Mouse (Mus musculus) heart, embryonic 14.5 days (tissue): ENCODE results near the gene Kcne1. TPM values are rescaled to one million over a fixed set of nuclear protein-coding genes. Genes with fewer than 3 reads are reported as not detected.

Source experiments
- ATAC-seq: fragments of 200-750 bp; cut with Nextera tagmentation; 2 replicates; pipeline ENCODE4 v1.8.0; 2017; ENCODE audit warnings: low read depth, moderate TSS enrichment; ENCODE audit not compliant: insufficient number of reproducible peaks, insufficient read depth, low FRiP score
- H3K27ac ChIP-seq, 2 experiments: fragments of 200-500 bp in 1 of 2; fragments of 300-500 bp in 1 of 2; sonication (generic) in 1 of 2; replicated peaks in 1 of 2; 2 replicates each; pipeline ENCODE4 v1.5.1; 2012 to 2014; ENCODE audit warnings: low read depth in 2 of 2, low read length in 2 of 2, control low read depth in 1 of 2, mild to moderate bottlenecking in 1 of 2, mixed read lengths in 1 of 2; ENCODE audit not compliant: control insufficient read depth in 1 of 2, insufficient read depth in 1 of 2
- H3K27me3 ChIP-seq: fragments of 300-500 bp; sonication (generic); 2 replicates; pipeline ENCODE4 v1.6.1; 2014; ENCODE audit warnings: mild to moderate bottlenecking, low read length, control low read depth; ENCODE audit not compliant: control insufficient read depth, insufficient read depth
- H3K36me3 ChIP-seq: fragments of 300-500 bp; sonication (generic); 2 replicates; pipeline ENCODE4 v1.6.1; 2014; ENCODE audit warnings: mild to moderate bottlenecking, control low read depth, low read length, mixed read lengths; ENCODE audit not compliant: control insufficient read depth, insufficient read depth
- H3K4me1 ChIP-seq, 2 experiments: fragments of 200-500 bp in 1 of 2; fragments of 300-500 bp in 1 of 2; sonication (generic) in 1 of 2; 2 replicates each; pipeline ENCODE4 v1.6.1; 2012 to 2014; ENCODE audit warnings: low read length in 2 of 2, control low read depth in 1 of 2, mixed read lengths in 1 of 2; ENCODE audit not compliant: control insufficient read depth in 2 of 2, insufficient read depth in 2 of 2
- H3K4me2 ChIP-seq: fragments of 300-500 bp; sonication (generic); 2 replicates; pipeline ENCODE4 v1.6.1; 2014; ENCODE audit warnings: mild to moderate bottlenecking, low read length
- H3K4me3 ChIP-seq, 2 experiments: fragments of 200-500 bp in 1 of 2; fragments of 300-500 bp in 1 of 2; sonication (generic) in 1 of 2; 2 replicates each; pipeline ENCODE4 v1.5.1; 2012 to 2014; ENCODE audit warnings: low read length in 2 of 2, mild to moderate bottlenecking in 2 of 2, control low read depth in 1 of 2, low read depth in 1 of 2, moderate library complexity in 1 of 2; ENCODE audit not compliant: control insufficient read depth in 1 of 2, insufficient read depth in 1 of 2
- H3K9ac ChIP-seq: fragments of 300-500 bp; sonication (generic); 2 replicates; pipeline ENCODE4 v1.6.1; 2014; ENCODE audit warnings: mild to moderate bottlenecking, low read length
- H3K9me3 ChIP-seq: fragments of 300-500 bp; sonication (generic); 2 replicates; pipeline ENCODE4 v1.6.1; 2016; ENCODE audit warnings: low read length, control low read depth; ENCODE audit not compliant: control insufficient read depth
- WGBS: fragments of 180-500 bp; shearing (Covaris S2); extraction: QIAGEN DNeasy Blood & Tissue Kit; methylation state at CpG from one replicate; pipeline ENCODE4 v1.1.7; 2014; 5-methylcytosine and 5-hydroxymethylcytosine counted together
- polyA plus RNA-seq: library from polyadenylated mRNA; unstranded; fragments of >200 nt; fragmentation: Nextera tagmentation; extraction: Ambion mirVana; gene quantifications from 2 replicates; pipeline ENCODE4 v1.2.1, GENCODE M21; 2014

Gene Kcne1
- polyA plus RNA-seq = 192 and 199 TPM in 2 replicates

- WGBS = 43% methylated on average over 9 of the region's 9 CpGs
- peak within 1 kb of the TSS; percentile 71 for H3K9ac ChIP-seq
- no peaks in the 10 kb centered on the region for H3K27me3 ChIP-seq
- H3K4me2 ChIP-seq = peak within 1 kb of the TSS; percentile 64
- ATAC-seq = no peak
- peaks cover 40 to 51% of the 10 kb centered on the region in 2 experiments for H3K4me1 ChIP-seq
- peak within 1 kb of the TSS in 1 of 2 experiments; percentile 69; a peak in 2 of 4 replicates for H3K27ac ChIP-seq
- no peaks in the 10 kb centered on the region for H3K9me3 ChIP-seq
- no peaks in the 10 kb centered on the region for H3K36me3 ChIP-seq
- peak within 1 kb of the TSS; percentile 38 to 44 for H3K4me3 ChIP-seq
Measured at GRCm38 (mm10) chr16:92359229-92359628, at the start of gene Kcne1. Gene Kcne1, minus strand, starts transcription at chr16:92359468.

DNA sequence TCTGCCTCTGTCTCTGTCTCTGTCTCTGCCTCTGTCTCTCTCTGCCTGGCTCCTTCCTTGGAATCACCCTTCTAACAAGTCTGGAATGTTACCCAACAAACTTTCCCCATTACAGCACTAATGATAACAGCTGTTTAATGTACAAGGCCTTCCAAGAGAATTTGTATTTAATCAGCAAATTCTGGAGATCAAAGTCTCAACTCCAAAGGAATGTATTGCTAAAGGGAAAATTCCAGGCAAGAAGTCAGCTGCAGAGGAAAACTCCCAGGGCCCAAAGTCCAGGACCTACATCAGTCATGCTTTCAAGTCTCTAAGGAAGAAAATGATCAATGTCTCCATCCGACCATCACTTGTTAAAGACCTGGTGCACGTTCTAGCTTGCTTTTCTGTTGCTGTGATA lies 48.6 kb upstream of the Kcne1 start:
- Histone ChIP-seq H3K4me1 (peaks cover 20 to 34% of the 10 kb centered on the region in 2 experiments), H3K4me3 (no peak overlapping the region), H3K9ac (no peak overlapping the region), H3K36me3 (no peaks in the 10 kb centered on the region), H3K9me3 (no peaks in the 10 kb centered on the region), H3K4me2 (no peak overlapping the region), H3K27ac (no peak overlapping the region), H3K27me3 (no peaks in the 10 kb centered on the region)
- WGBS = 63% methylated on average over 2 of the region's 2 CpGs
- ATAC-seq = no peak

- Histone ChIP-seq H3K27me3 (no peaks in the 10 kb centered on the region), H3K36me3 (no peaks in the 10 kb centered on the region), H3K27ac (no peak overlapping the region), H3K4me3 (no peak overlapping the region), H3K9ac (no peak overlapping the region), H3K4me1 (peaks cover 26 to 43% of the 10 kb centered on the region in 2 experiments), H3K9me3 (no peaks in the 10 kb centered on the region), H3K4me2 (no peak overlapping the region)
- no peak for ATAC-seq
- WGBS = 92% methylated on average over 2 of the region's 2 CpGs
Measured at GRCm38 (mm10) chr16:92404141-92404540, 44.9 kb upstream of the Kcne1 start.

GRCm38 (mm10) chr16:92403069-92403468 lies 43.8 kb upstream of the Kcne1 start:
- Histone ChIP-seq H3K36me3 (no peaks in the 10 kb centered on the region), H3K4me3 (no peak overlapping the region), H3K9ac (peak overlapping the region; percentile 57; the same call in 1 of the 2 replicates), H3K4me1 (peaks cover 28 to 48% of the 10 kb centered on the region in 2 experiments), H3K4me2 (no peak overlapping the region), H3K27ac (no peak overlapping the region; a peak in 2 of 4 replicates), H3K27me3 (no peaks in the 10 kb centered on the region), H3K9me3 (no peaks in the 10 kb centered on the region)
- WGBS = 58% methylated on average over 10 of the region's 10 CpGs
- ATAC-seq = no peak

DNA sequence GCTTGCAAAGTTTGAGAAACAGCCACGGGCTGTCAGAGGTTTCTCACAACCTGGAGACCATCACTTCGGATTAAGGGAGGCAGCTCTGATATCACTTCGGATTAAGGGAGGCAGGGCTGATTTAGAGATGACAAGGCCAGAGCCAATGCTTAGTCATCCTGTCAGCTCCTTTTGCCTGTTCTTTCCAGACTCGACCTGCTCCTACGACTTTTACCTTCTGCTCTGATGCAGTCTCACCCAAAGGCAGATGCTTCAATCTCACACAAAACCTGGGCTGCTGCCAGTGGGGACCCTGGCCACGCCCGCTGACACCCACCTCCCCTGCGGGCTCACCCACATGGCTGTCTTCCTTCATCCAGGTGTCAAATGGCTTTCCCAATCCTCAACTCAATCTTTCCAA lies 42.9 kb upstream of the Kcne1 start:
- Histone ChIP-seq H3K4me2 (no peak overlapping the region), H3K9ac (peak overlapping the region; percentile 57; the same call in 1 of the 2 replicates), H3K4me1 (peaks cover 33 to 50% of the 10 kb centered on the region in 2 experiments), H3K4me3 (no peak overlapping the region), H3K27me3 (no peaks in the 10 kb centered on the region), H3K36me3 (peaks cover 4% of the 10 kb centered on the region), H3K27ac (no peak overlapping the region), H3K9me3 (no peaks in the 10 kb centered on the region)
- WGBS = 39% methylated on average over 8 of the region's 8 CpGs
- no peak for ATAC-seq

DNA sequence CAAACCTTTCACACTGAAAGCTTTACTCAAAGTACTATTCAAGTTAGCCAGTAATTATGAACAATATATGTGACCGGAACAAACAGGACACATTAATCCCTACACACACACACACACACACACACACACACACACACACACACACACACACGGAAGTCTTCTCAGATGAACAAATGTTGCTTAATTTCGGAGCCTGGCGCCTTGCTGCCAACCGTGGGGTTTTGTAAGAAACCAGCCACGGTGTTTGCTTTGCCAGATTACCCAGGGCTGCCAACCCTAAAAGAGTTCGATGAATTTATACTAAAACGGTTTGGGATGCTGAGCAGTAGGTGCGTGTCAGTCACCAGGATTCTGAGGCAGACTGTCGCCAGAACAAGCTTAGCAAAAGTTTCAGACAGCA lies 41.9 kb upstream of the Kcne1 start:
- Histone ChIP-seq H3K4me3 (no peak overlapping the region), H3K27ac (no peak overlapping the region), H3K4me1 (peaks cover 41 to 59% of the 10 kb centered on the region in 2 experiments), H3K4me2 (no peak overlapping the region), H3K9ac (no peak overlapping the region), H3K36me3 (peaks cover 14% of the 10 kb centered on the region), H3K9me3 (no peaks in the 10 kb centered on the region), H3K27me3 (no peaks in the 10 kb centered on the region)
- ATAC-seq = no peak
- 60% methylated on average over 10 of the region's 10 CpGs for WGBS

- WGBS = under 1% methylated on average over 37 of the region's 37 CpGs
- Histone ChIP-seq H3K4me3 (peak overlapping the region; percentile 64 to 69), H3K4me2 (peak overlapping the region; percentile 81), H3K9ac (peak overlapping the region; percentile 96), H3K36me3 (peaks cover 28% of the 10 kb centered on the region), H3K27ac (peak overlapping the region; percentile 86 to 99), H3K9me3 (no peaks in the 10 kb centered on the region), H3K4me1 (peaks cover 41 to 60% of the 10 kb centered on the region in 2 experiments), H3K27me3 (no peaks in the 10 kb centered on the region)
- peak; percentile 88 for ATAC-seq
Measured at GRCm38 (mm10) chr16:92399490-92400458, 40.5 kb upstream of the Kcne1 start.
